Mouse (Mus musculus) inflammation-experienced regulatory T-cells, adult 6 months (primary cell): ENCODE measurements around the gene Myt1l. TPM values are rescaled to one million over a fixed set of nuclear protein-coding genes. Genes with fewer than 3 reads are reported as not detected.

Source experiments
- ATAC-seq: one replicate; pipeline ENCODE4 v1.8.0; 2017
- polyA plus RNA-seq, 3 experiments: library from polyadenylated mRNA; unstranded; fragments of 100-300 nt; shearing (Covaris generic); gene quantifications; one replicate each; pipeline ENCODE4 v1.2.1; 2017

Gene Myt1l
- polyA plus RNA-seq, 3 experiments from 2014 or later = 0.42 TPM; not detected in 2

DNA sequence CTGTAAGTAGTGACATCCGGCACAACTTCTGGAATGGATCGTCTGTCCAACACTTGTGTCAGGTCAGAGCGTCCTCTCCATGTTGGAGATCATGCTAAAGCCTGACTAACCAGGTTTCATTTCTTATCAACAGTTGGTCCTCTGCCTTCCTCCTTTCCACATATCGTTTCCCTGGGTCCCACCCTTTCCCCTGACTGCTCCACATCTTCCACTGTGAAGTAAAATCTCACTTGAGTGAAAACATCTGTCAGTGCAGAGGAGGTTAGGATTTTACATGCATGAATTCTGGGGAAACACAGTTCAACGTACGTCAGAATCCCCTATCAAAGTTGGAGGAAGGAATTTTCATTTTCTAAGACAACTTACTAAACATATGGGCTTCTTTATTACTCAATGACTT lies 444.3 kb downstream of the Myt1l start:
- ATAC-seq = no peak
